Mouse (Mus musculus) midbrain, embryonic 13.5 days (tissue): ENCODE data around the gene Rbm15b. TPM values are rescaled to one million over a fixed set of nuclear protein-coding genes. Genes with fewer than 3 reads are reported as not detected.

Experiments used
- ATAC-seq: fragments of 200-750 bp; cut with Nextera tagmentation; 2 replicates; pipeline ENCODE4 v1.8.0; 2017; ENCODE audit warnings: mild to moderate bottlenecking, moderate TSS enrichment, moderate library complexity
- H3K27ac ChIP-seq: fragments of 300-500 bp; sonication (generic); 2 replicates; pipeline ENCODE4 v1.5.1; 2015; ENCODE audit warnings: inconsistent platforms, mild to moderate bottlenecking, moderate library complexity
- H3K27me3 ChIP-seq: fragments of 300-500 bp; sonication (generic); 2 replicates; pipeline ENCODE4 v1.6.1; 2015; ENCODE audit warnings: mild to moderate bottlenecking, inconsistent platforms
- H3K36me3 ChIP-seq: fragments of 300-500 bp; sonication (generic); 2 replicates; pipeline ENCODE4 v1.6.1; 2015; ENCODE audit warnings: mild to moderate bottlenecking, inconsistent platforms
- H3K4me1 ChIP-seq: fragments of 300-500 bp; sonication (generic); replicated peaks from 2 replicates; pipeline ENCODE4 v1.6.1; 2015; ENCODE audit warnings: inconsistent platforms
- H3K4me2 ChIP-seq: fragments of 300-500 bp; sonication (generic); replicated peaks from 2 replicates; pipeline ENCODE4 v1.6.1; 2015; ENCODE audit warnings: moderate library complexity, mild to moderate bottlenecking, inconsistent platforms
- H3K4me3 ChIP-seq: fragments of 300-500 bp; sonication (generic); replicated peaks from 2 replicates; pipeline ENCODE4 v1.5.1; 2015; ENCODE audit warnings: mild to moderate bottlenecking, inconsistent platforms
- H3K9ac ChIP-seq: fragments of 300-500 bp; sonication (generic); replicated peaks from 2 replicates; pipeline ENCODE4 v1.6.1; 2015; ENCODE audit warnings: mild to moderate bottlenecking, inconsistent platforms
- H3K9me3 ChIP-seq: fragments of 300-500 bp; sonication (generic); 2 replicates; pipeline ENCODE4 v1.6.1; 2016; ENCODE audit warnings: mild to moderate bottlenecking, inconsistent platforms
- WGBS: fragments of 180-500 bp; shearing (Covaris S2); methylation state at CpG from one replicate; pipeline ENCODE4 v1.1.7; 2015; 5-methylcytosine and 5-hydroxymethylcytosine counted together
- polyA plus RNA-seq: library from polyadenylated mRNA; unstranded; fragments of >200 nt; fragmentation: Nextera tagmentation; extraction: Ambion mirVana; gene quantifications from 2 replicates; pipeline ENCODE4 v1.2.1, GENCODE M21; 2015

The Rbm15b gene
- polyA plus RNA-seq, 1 experiment from 2014 or later = 18.9 TPM

DNA sequence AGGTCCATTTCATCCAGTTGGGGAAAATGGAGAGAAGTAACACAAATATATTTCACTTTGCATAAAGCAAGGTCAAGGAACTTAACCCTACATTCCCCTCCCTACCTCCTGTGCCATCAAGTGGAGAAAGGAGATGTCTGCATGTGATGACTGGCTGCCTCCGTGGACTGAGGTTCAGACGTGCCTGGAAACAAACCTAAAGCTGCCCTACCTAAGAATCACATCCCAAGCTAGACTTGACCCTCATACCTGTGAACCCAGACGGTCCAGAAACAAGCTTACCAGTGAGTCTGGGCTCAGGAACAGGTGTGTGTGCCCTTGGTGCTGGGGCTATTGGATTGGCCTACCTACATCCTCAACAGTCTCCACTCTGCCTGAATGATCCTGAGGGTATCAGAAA is 6.1 kb upstream of the Rbm15b start:
- Histone ChIP-seq H3K36me3 (peaks cover 51% of the 10 kb centered on the region), H3K9ac (peak overlapping the region; percentile 46), H3K27me3 (no peaks in the 10 kb centered on the region), H3K9me3 (no peaks in the 10 kb centered on the region), H3K4me3 (no peak overlapping the region), H3K4me2 (peak overlapping the region; percentile 32), H3K4me1 (peaks cover 39% of the 10 kb centered on the region), H3K27ac (no peak overlapping the region)
- 45% methylated on average over 3 of the region's 3 CpGs for WGBS
- ATAC-seq = no peak

DNA sequence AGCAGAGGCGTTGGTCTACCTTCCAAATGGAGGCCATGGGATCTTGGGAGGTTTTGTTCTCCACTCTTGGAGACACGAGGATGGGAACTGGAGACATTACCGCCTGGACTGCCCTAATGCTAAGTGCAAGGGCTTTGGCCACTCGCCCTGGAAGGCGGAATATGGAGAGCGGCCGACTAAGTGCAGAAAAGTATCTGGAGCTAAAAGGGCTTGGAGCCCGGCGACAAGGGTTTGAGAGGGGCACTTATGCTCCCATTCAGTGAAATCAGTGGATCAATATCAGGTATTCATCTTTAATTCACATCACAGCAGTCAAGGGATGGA is 5.3 kb upstream of the Rbm15b start:
- no peaks in the 10 kb centered on the region for H3K27me3 ChIP-seq

DNA sequence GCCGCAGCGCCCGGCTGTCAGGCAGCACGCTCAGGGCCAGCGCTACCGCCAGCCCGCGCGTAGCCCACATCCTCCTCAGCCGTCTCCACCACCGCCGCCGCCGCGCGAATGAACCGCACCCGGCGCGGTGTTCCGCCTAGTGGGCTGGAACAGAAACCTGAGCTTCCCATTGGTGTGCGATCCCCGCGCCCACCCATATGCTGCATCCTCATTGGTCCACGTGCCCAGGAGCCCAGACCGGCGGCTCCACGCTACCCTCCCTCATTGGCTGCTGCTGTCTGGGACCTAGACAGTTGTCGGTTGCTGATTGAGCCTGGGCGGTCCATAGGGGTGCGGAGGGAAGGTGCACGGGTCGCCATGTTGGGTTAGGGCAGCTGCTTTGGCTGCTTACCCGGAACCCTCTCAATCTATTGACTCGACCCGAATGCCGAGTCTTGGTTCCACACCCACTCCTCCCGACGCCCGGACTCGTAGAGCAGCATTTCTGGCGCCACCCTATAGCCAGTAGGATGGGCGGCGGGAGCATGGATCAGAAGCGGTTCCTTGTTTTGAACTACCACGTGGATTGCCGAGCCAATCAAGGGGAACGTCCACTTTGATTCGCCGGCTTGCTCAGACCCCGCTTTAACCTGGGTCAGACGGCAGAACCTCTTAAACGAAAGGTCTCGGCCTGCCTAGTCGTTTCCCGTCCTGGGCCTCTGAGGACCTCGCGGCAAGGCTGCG is 4.8 kb upstream of the Rbm15b start, which contains the start of gene Manf:
Gene Manf (minus strand): TSS at position 151 of the 723 bp plus-strand sequence.
- Histone ChIP-seq H3K27ac (peak within 1 kb of the TSS; percentile 94), H3K4me1 (peaks cover 50% of the 10 kb centered on the region), H3K9me3 (no peaks in the 10 kb centered on the region), H3K36me3 (peaks cover 49% of the 10 kb centered on the region), H3K27me3 (no peaks in the 10 kb centered on the region), H3K4me2 (peak within 1 kb of the TSS; percentile 87), H3K4me3 (peak within 1 kb of the TSS; percentile 95), H3K9ac (peak within 1 kb of the TSS; percentile 98)
- peak; percentile 99 for ATAC-seq
- under 1% methylated on average over 59 of the region's 59 CpGs for WGBS

More for the DNA sequence above, 5.3 kb upstream of the Rbm15b start:
- Histone ChIP-seq H3K9me3 (no peaks in the 10 kb centered on the region), H3K27ac (peak overlapping the region; percentile 94), H3K4me1 (peaks cover 47% of the 10 kb centered on the region), H3K9ac (peak overlapping the region; percentile 80), H3K4me2 (peak overlapping the region; percentile 87), H3K36me3 (peaks cover 54% of the 10 kb centered on the region), H3K4me3 (peak overlapping the region; percentile 95)
- 1% methylated on average over 9 of the region's 9 CpGs for WGBS
- ATAC-seq = no peak

DNA sequence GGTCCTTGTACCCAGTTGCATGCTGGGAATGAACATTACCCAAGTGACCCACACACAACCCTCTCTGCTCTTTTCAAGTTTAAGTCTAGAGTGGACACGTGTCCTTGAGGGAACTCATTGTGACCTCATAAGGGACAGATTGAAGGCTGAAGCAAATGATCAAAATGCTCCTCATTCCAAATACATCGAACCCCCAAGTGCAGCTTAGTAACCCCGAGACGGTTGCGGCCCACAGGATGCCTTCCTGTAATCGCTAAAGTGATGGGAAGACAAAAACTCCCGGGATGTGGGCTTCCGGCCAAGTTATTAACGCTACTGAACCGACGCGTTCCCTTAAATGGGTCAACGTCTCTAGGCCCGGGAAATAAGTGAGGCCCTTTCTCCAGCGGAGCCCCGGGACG is 4.1 kb upstream of the Rbm15b start:
- Histone ChIP-seq H3K9ac (peak overlapping the region; percentile 98), H3K4me3 (peak overlapping the region; percentile 95), H3K27me3 (no peaks in the 10 kb centered on the region), H3K4me2 (peak overlapping the region; percentile 85), H3K4me1 (peaks cover 50% of the 10 kb centered on the region), H3K9me3 (no peaks in the 10 kb centered on the region), H3K27ac (peak overlapping the region; percentile 87), H3K36me3 (peaks cover 42% of the 10 kb centered on the region)
- under 1% methylated on average over 17 of the region's 17 CpGs for WGBS
- ATAC-seq = no peak

DNA sequence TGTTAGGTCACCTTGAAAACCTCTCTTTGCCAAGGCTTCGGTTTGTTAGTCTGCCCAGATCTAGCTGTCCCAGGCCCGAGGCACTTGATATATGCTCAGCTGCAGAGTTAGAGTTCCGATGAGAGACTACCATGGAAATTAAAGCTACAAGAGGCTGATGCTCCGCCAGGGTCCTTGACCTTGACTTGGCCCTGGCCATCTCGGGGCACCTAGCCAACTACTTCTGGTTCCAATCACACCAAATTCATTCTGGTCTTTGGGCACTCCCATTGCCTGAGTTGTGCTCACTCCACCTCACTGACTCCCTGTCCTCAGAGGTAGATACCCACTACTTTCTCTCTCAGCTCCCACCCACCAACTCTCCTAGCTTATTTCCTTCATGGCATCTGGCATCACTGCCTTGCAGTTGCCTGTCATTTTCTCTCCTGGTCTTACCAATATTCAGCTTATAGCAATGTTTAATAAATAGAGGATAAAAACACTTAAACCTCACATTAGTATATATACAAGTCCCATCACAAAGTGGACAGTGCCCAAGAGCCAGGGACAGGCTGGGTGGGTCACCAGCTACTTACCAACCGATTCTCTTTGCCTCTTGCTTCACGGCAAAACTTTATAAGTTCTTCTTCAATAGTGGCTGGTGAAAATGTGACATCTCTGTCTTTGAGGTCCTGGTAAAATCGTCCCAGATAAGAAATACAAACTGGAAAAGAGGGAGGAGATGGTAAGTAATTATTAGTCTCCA is 3.4 kb upstream of the Rbm15b start:
- peak overlapping the region; percentile 95 for H3K4me3 ChIP-seq
- 72% methylated on average over 8 of the region's 8 CpGs for WGBS
- H3K4me2 ChIP-seq = peak overlapping the region; percentile 85
- no peak for ATAC-seq
- H3K36me3 ChIP-seq = peaks cover 38% of the 10 kb centered on the region
- H3K27me3 ChIP-seq = no peaks in the 10 kb centered on the region
- no peaks in the 10 kb centered on the region for H3K9me3 ChIP-seq
- peaks cover 51% of the 10 kb centered on the region for H3K4me1 ChIP-seq
- H3K9ac ChIP-seq = peak overlapping the region; percentile 98
- no peak overlapping the region for H3K27ac ChIP-seq

DNA sequence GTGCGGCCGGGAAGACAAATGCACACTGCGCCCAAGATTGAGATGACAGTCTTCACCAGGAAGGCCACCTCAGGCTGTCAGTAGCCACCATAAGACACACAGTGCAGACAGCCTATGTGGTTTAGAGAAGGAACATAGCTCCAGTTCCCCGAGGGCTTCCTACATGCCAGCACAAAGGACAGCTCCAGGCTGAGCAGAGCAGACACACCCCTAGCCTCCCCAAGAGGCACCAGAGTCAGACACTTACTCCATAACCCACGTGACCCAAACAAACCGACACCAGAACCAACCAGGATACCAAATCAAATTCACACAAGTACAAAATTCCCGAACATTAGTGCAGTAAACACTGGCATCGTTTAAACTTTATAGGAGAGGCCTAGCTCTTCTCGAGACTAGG is 2.1 kb upstream of the Rbm15b start:
- Histone ChIP-seq H3K4me2 (no peak overlapping the region), H3K27me3 (no peaks in the 10 kb centered on the region), H3K4me3 (no peak overlapping the region), H3K4me1 (peaks cover 64% of the 10 kb centered on the region), H3K9me3 (no peaks in the 10 kb centered on the region), H3K9ac (no peak overlapping the region), H3K27ac (no peak overlapping the region), H3K36me3 (peaks cover 41% of the 10 kb centered on the region)
- 87% methylated on average over 9 of the region's 9 CpGs for WGBS
- no peak for ATAC-seq

DNA sequence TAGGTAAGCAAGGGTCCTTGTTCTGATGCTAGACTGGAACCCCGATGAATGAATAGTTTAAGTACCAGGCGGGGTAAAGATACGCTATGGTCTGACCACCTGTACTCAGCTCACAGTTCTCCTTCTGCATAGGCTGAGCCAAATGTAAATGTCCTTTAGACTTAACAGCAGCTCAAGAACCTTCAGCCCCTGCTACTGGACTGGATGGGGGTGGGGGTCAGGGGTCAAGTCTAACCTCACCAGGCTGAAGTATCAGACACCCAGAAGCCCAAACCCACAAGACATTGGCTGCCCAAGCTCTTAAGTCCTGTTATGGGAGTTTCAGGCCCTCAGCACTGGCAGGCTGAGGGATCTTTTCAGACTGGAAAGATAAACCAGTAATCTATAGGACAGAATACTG is 1.1 kb upstream of the Rbm15b start:
- Histone ChIP-seq H3K36me3 (peaks cover 49% of the 10 kb centered on the region), H3K27me3 (no peaks in the 10 kb centered on the region), H3K9ac (no peak overlapping the region), H3K4me2 (no peak overlapping the region), H3K4me1 (peaks cover 70% of the 10 kb centered on the region), H3K4me3 (no peak overlapping the region), H3K27ac (no peak overlapping the region), H3K9me3 (no peaks in the 10 kb centered on the region)
- ATAC-seq = no peak
- 96% methylated on average over 3 of the region's 3 CpGs for WGBS

DNA sequence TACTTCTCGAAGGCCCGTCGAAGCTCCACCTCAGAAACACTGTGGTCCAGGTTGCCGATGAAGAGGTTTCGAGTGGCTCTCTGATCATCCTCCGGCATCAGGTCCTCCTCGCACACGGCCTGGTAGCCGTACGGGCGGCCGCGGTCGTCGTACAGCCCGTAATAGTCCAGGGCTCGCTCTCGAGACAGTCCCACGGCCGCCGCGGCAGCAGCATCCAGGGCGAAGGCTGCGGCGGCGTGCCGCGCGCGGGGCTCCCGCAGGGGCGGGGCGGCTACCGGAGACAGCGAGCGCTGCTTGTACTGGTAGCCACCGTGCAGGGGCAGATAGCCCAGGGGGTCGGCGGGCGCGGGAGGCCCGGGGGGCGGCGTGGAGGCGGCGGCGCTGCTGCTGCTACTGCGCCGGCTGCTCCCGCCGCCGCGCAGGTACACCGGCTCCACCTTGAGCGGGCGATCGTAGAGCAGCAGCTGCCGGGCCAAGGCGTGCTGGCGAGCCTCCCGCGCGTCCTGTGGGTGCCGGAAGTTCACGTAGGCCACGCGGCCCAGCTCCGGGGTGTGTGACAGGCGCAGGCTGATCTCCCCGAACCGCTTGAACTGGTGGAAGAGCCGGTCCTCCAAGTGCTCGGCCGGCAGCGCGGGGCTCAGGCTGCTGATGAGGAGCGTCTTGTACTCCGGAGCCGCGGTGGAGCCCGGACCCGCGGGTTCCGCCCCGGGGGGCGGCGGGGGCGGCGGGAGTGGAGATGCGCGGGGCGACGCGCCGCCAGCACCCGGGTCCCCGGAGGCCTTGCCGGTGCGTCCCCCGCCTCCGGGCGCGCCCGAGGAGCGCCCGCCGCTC is 1.1 kb downstream of the Rbm15b start:
- WGBS = under 1% methylated on average over 99 of the region's 107 CpGs
- Histone ChIP-seq H3K9ac (peak overlapping the region; percentile 99), H3K36me3 (peaks cover 71% of the 10 kb centered on the region), H3K4me3 (peak overlapping the region; percentile 98), H3K27me3 (no peaks in the 10 kb centered on the region), H3K9me3 (no peaks in the 10 kb centered on the region), H3K27ac (peak overlapping the region; percentile 96), H3K4me2 (peak overlapping the region; percentile 99), H3K4me1 (peaks cover 84% of the 10 kb centered on the region)
- peak; percentile 15; the same call in 1 of the 2 replicates for ATAC-seq

DNA sequence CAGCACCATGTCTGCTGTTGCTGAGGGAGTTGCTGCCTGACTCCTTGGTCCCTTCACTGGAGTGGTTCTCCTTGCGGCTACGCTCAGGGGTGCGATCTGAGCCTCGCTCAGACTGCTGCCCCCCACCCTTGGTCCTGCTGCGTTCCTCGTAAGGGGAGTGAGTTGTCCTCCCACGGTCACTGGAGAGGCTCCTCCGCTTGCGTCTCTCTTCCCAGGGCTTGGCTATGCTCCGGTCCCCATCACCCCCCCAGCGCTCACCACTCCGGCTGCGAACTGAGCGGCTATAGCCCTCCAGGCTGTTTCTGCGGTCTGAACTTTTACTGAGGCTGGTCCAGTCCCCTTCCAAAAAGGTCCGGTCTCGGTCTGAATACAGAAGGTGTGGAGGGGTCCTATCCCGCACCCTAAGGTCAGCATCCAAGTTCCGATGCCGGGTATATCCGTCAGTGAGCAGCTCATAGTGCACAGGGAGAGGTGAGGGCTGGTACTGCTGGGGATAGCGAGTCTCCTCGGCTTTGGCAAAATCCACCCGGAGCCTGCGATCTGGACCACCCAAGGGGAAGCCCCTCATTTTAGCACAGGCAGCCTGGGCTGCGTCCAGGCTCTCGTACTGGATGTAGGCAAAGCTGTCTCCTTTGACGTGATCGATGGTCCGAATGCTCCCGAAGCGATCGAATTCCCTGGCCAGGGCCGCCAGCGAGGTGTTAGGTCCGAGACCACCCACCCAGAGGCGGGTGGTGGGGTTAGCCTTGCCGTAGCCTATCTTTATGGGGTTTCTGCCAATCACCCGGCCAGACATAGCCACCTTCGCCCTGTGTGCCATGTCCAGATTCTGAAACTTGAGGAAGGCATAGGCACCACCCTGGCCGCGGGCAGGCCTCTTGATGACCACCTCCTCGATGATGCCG is 2.0 kb downstream of the Rbm15b start:
- 20% methylated on average over 44 of the region's 44 CpGs for WGBS
- no peaks in the 10 kb centered on the region for H3K9me3 ChIP-seq
- ATAC-seq = no peak
- H3K4me2 ChIP-seq = peak overlapping the region; percentile 99
- peak overlapping the region; percentile 98 for H3K4me3 ChIP-seq
- peak overlapping the region; percentile 96 for H3K27ac ChIP-seq
- no peaks in the 10 kb centered on the region for H3K27me3 ChIP-seq
- peaks cover 70% of the 10 kb centered on the region for H3K36me3 ChIP-seq
- peak overlapping the region; percentile 99 for H3K9ac ChIP-seq
- H3K4me1 ChIP-seq = peaks cover 79% of the 10 kb centered on the region

DNA sequence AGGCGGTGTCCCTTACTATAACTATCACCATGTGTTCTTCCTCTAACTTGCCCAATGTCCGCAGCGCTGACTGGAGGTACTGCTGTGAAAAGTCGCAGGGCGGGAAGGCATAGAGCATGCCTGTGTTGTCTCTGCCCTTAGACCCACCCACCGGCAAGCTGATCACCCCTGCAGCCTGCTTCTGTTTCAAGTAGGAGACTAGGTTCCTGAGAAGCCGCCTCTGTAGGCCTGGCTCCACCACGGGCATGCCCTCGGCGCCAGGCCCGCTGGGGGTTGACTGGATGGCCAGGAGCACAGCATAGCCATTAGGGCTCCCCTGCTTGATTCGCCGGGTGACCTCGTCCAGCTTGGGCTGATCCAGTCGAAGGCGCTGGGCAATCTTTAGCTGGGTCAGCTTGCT is 2.9 kb downstream of the Rbm15b start:
- ATAC-seq = no peak
- Histone ChIP-seq H3K4me3 (peak overlapping the region; percentile 98), H3K9ac (peak overlapping the region; percentile 99), H3K27ac (0 out of 2 replicates have a peak overlapping the region, but pooled peaks have one; percentile 2), H3K36me3 (peaks cover 66% of the 10 kb centered on the region), H3K9me3 (no peaks in the 10 kb centered on the region), H3K4me1 (peaks cover 69% of the 10 kb centered on the region), H3K27me3 (no peaks in the 10 kb centered on the region), H3K4me2 (peak overlapping the region; percentile 99)
- 43% methylated on average over 16 of the region's 16 CpGs for WGBS

DNA sequence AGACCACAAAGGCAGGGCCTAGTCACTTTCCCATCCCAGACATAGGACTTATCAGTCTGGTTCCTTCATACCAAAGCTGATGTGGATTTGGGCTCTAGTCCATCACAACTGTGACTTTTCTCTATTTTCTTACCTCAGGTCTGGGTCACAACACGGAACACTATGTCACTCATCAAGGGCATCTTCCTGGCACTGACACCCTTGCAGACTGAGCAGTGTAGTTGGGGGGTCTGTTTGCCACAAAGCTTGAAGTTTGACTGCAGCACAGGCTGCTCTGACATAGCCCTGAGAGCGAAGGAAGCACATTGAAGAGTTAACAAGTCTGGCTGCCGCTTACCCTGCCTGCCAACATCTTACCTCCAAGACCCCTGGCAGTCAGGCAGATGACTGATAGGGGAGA is 4.1 kb downstream of the Rbm15b start:
- H3K4me3 ChIP-seq = peak overlapping the region; percentile 98
- peak overlapping the region; percentile 99 for H3K4me2 ChIP-seq
- no peak overlapping the region for H3K27ac ChIP-seq
- peak overlapping the region; percentile 53; the same call in 1 of the 2 replicates for H3K9ac ChIP-seq
- no peaks in the 10 kb centered on the region for H3K27me3 ChIP-seq
- H3K9me3 ChIP-seq = no peaks in the 10 kb centered on the region
- peaks cover 58% of the 10 kb centered on the region for H3K4me1 ChIP-seq
- H3K36me3 ChIP-seq = peaks cover 64% of the 10 kb centered on the region
- 90% methylated on average over 3 of the region's 3 CpGs for WGBS
- ATAC-seq = no peak
